Mouse (Mus musculus): ENCODE measurements at regions not wholly inside any gene's neighbourhood (a gene's known extent, or its start where the extent isn't known, plus 50 kb on each side); places are given as distances from the start of the nearest gene placed in this dataset.

GRCm38 (mm10) chr1:137815401-137815888 is 360.1 kb downstream of the Ptprc start:
- Histone ChIP-seq H3K4me1 (replicated peaks; ENCODE audit: control insufficient read depth, insufficient read depth, low read length) (no peaks in the 10 kb centered on the region), H3K9me3 (ENCODE audit: control insufficient read depth) (no peaks in the 10 kb centered on the region), H3K36me3 (ENCODE audit: control insufficient read depth, insufficient read depth) (no peaks in the 10 kb centered on the region), H3K27me3 (replicated peaks; ENCODE audit: control insufficient read depth, insufficient read depth, low read length) (no peaks in the 10 kb centered on the region), H3K27ac (ENCODE audit: low read depth, low read length) (no peak overlapping the region), H3K4me2 (replicated peaks; ENCODE audit: low read depth) (no peak overlapping the region), H3K4me3 (ENCODE audit: low read depth, low read length) (no peak overlapping the region), H3K9ac (ENCODE audit: low read depth, low read length) (no peak overlapping the region)
- TF ChIP-seq CTCF (IDR thresholded peaks at IDR 0.05; ENCODE audit: low read depth): no peak
- no peak for ATAC-seq
- 86% methylated on average over 4 of the region's 4 CpGs for WGBS

GRCm38 (mm10) chr1:137814556-137814955 is 361.0 kb downstream of the Ptprc start:
- no peak overlapping the region for H3K27ac ChIP-seq (ENCODE audit: low read depth, low read length)
- no peaks in the 10 kb centered on the region for H3K9me3 ChIP-seq (ENCODE audit: control insufficient read depth)
- no peak overlapping the region for H3K9ac ChIP-seq (ENCODE audit: low read depth, low read length)
- H3K36me3 ChIP-seq (ENCODE audit: control insufficient read depth, insufficient read depth): no peaks in the 10 kb centered on the region
- no peaks in the 10 kb centered on the region for H3K4me1 ChIP-seq (replicated peaks; ENCODE audit: control insufficient read depth, insufficient read depth, low read length)
- no peak for TF ChIP-seq CTCF (IDR thresholded peaks at IDR 0.05; ENCODE audit: low read depth)
- WGBS: 91% methylated on average over 2 of the region's 2 CpGs
- H3K4me2 ChIP-seq (replicated peaks; ENCODE audit: low read depth): no peak overlapping the region
- no peaks in the 10 kb centered on the region for H3K27me3 ChIP-seq (replicated peaks; ENCODE audit: control insufficient read depth, insufficient read depth, low read length)
- H3K4me3 ChIP-seq (ENCODE audit: low read depth, low read length): no peak overlapping the region
- no peak for ATAC-seq

- ATAC-seq: no peak
- no peak overlapping the region for H3K27ac ChIP-seq (ENCODE audit: low read depth, low read length)
These were observed 361.8 kb downstream of the Ptprc start for GRCm38 (mm10) chr1:137813716-137814115.

GRCm38 (mm10) chr1:137811981-137812380 is 363.5 kb downstream of the Ptprc start:
- ATAC-seq: no peak
- Histone ChIP-seq H3K9ac (ENCODE audit: low read depth, low read length) (no peak overlapping the region), H3K4me1 (replicated peaks; ENCODE audit: control insufficient read depth, insufficient read depth, low read length) (no peaks in the 10 kb centered on the region), H3K27ac (ENCODE audit: low read depth, low read length) (no peak overlapping the region), H3K27me3 (replicated peaks; ENCODE audit: control insufficient read depth, insufficient read depth, low read length) (no peaks in the 10 kb centered on the region), H3K36me3 (ENCODE audit: control insufficient read depth, insufficient read depth) (no peaks in the 10 kb centered on the region), H3K4me3 (ENCODE audit: low read depth, low read length) (no peak overlapping the region), H3K4me2 (replicated peaks; ENCODE audit: low read depth) (no peak overlapping the region), H3K9me3 (ENCODE audit: control insufficient read depth) (no peaks in the 10 kb centered on the region)
- 62% methylated on average over 4 of the region's 4 CpGs for WGBS
- no peak for TF ChIP-seq CTCF (IDR thresholded peaks at IDR 0.05; ENCODE audit: low read depth)

More at GRCm38 (mm10) chr1:137813716-137814115, 361.8 kb downstream of the Ptprc start:
- no peaks in the 10 kb centered on the region for H3K4me1 ChIP-seq (replicated peaks; ENCODE audit: control insufficient read depth, insufficient read depth, low read length)
- WGBS: 81% methylated on average over 1 of the region's 1 CpGs
- no peaks in the 10 kb centered on the region for H3K9me3 ChIP-seq (ENCODE audit: control insufficient read depth)
- no peaks in the 10 kb centered on the region for H3K27me3 ChIP-seq (replicated peaks; ENCODE audit: control insufficient read depth, insufficient read depth, low read length)
- H3K4me3 ChIP-seq (ENCODE audit: low read depth, low read length): no peak overlapping the region
- H3K4me2 ChIP-seq (replicated peaks; ENCODE audit: low read depth): no peak overlapping the region
- no peaks in the 10 kb centered on the region for H3K36me3 ChIP-seq (ENCODE audit: control insufficient read depth, insufficient read depth)
- H3K9ac ChIP-seq (ENCODE audit: low read depth, low read length): no peak overlapping the region
- TF ChIP-seq CTCF (IDR thresholded peaks at IDR 0.05; ENCODE audit: low read depth): no peak

- Histone ChIP-seq H3K27ac (ENCODE audit: low read depth, low read length) (no peak overlapping the region), H3K27me3 (replicated peaks; ENCODE audit: control insufficient read depth, insufficient read depth, low read length) (no peaks in the 10 kb centered on the region), H3K4me2 (replicated peaks; ENCODE audit: low read depth) (no peak overlapping the region), H3K9ac (ENCODE audit: low read depth, low read length) (no peak overlapping the region), H3K4me3 (ENCODE audit: low read depth, low read length) (no peak overlapping the region), H3K9me3 (ENCODE audit: control insufficient read depth) (no peaks in the 10 kb centered on the region), H3K36me3 (ENCODE audit: control insufficient read depth, insufficient read depth) (no peaks in the 10 kb centered on the region), H3K4me1 (replicated peaks; ENCODE audit: control insufficient read depth, insufficient read depth, low read length) (no peaks in the 10 kb centered on the region)
- no peak for ATAC-seq
- TF ChIP-seq CTCF (IDR thresholded peaks at IDR 0.05; ENCODE audit: low read depth): no peak
- WGBS: 67% methylated on average over 8 of the region's 8 CpGs
These were observed 368.8 kb downstream of the Ptprc start for GRCm38 (mm10) chr1:137806742-137807141.

- Histone ChIP-seq H3K27ac (ENCODE audit: low read depth, low read length) (no peak overlapping the region), H3K27me3 (replicated peaks; ENCODE audit: control insufficient read depth, insufficient read depth, low read length) (no peaks in the 10 kb centered on the region), H3K4me1 (replicated peaks; ENCODE audit: control insufficient read depth, insufficient read depth, low read length) (no peaks in the 10 kb centered on the region), H3K9me3 (ENCODE audit: control insufficient read depth) (no peaks in the 10 kb centered on the region), H3K9ac (ENCODE audit: low read depth, low read length) (no peak overlapping the region), H3K4me3 (ENCODE audit: low read depth, low read length) (no peak overlapping the region), H3K36me3 (ENCODE audit: control insufficient read depth, insufficient read depth) (no peaks in the 10 kb centered on the region), H3K4me2 (replicated peaks; ENCODE audit: low read depth) (no peak overlapping the region)
- WGBS: 71% methylated on average over 8 of the region's 8 CpGs
- no peak for ATAC-seq
- TF ChIP-seq CTCF (IDR thresholded peaks at IDR 0.05; ENCODE audit: low read depth): no peak
These were observed 369.3 kb downstream of the Ptprc start for GRCm38 (mm10) chr1:137806252-137806651.

GRCm38 (mm10) chr1:137802119-137802518 is 373.4 kb downstream of the Ptprc start:
- no peaks in the 10 kb centered on the region for H3K4me1 ChIP-seq (replicated peaks; ENCODE audit: control insufficient read depth, insufficient read depth, low read length)
- no peak for TF ChIP-seq CTCF (IDR thresholded peaks at IDR 0.05; ENCODE audit: low read depth)
- no peak for ATAC-seq
- no peaks in the 10 kb centered on the region for H3K36me3 ChIP-seq (ENCODE audit: control insufficient read depth, insufficient read depth)
- H3K9ac ChIP-seq (ENCODE audit: low read depth, low read length): no peak overlapping the region
- H3K27ac ChIP-seq (ENCODE audit: low read depth, low read length): no peak overlapping the region
- 61% methylated on average over 4 of the region's 4 CpGs for WGBS
- no peak overlapping the region for H3K4me2 ChIP-seq (replicated peaks; ENCODE audit: low read depth)
- no peaks in the 10 kb centered on the region for H3K27me3 ChIP-seq (replicated peaks; ENCODE audit: control insufficient read depth, insufficient read depth, low read length)
- H3K4me3 ChIP-seq (ENCODE audit: low read depth, low read length): no peak overlapping the region
- no peaks in the 10 kb centered on the region for H3K9me3 ChIP-seq (ENCODE audit: control insufficient read depth)
